Mouse (Mus musculus) midbrain, postnatal 0 days (tissue): ENCODE results near the gene Garnl3. TPM values are rescaled to one million over a fixed set of nuclear protein-coding genes. Genes with fewer than 3 reads are reported as not detected.

Experiments used
- ATAC-seq: fragments of 200-750 bp; cut with Nextera tagmentation; 2 replicates; pipeline ENCODE4 v1.8.0; 2017; ENCODE audit warnings: moderate number of reproducible peaks, mild to moderate bottlenecking, moderate TSS enrichment, moderate library complexity; ENCODE audit not compliant: low FRiP score
- DNase-seq: peaks from one replicate; pipeline ENCODE4 v3.0.0-alpha.2; 2015; ENCODE audit warnings: low spot score
- H3K27ac ChIP-seq: fragments of 300-500 bp; sonication (generic); 2 replicates; pipeline ENCODE4 v1.5.1; 2014; ENCODE audit warnings: low read depth, mild to moderate bottlenecking, low read length, mixed read lengths
- H3K27me3 ChIP-seq: fragments of 300-500 bp; sonication (generic); 2 replicates; pipeline ENCODE4 v1.6.1; 2014; ENCODE audit warnings: low read length, control low read depth, mixed read lengths; ENCODE audit not compliant: insufficient read depth
- H3K36me3 ChIP-seq: fragments of 300-500 bp; sonication (generic); 2 replicates; pipeline ENCODE4 v1.6.1; 2014; ENCODE audit warnings: low read length, control low read depth, mixed read lengths; ENCODE audit not compliant: insufficient read depth
- H3K4me1 ChIP-seq: fragments of 300-500 bp; sonication (generic); 2 replicates; pipeline ENCODE4 v1.6.1; 2014; ENCODE audit warnings: mild to moderate bottlenecking, control low read depth, antibody characterized with exemption, low read length, mixed read lengths; ENCODE audit not compliant: insufficient read depth
- H3K4me2 ChIP-seq: fragments of 300-500 bp; sonication (generic); 2 replicates; pipeline ENCODE4 v1.6.1; 2014; ENCODE audit warnings: low read depth, mild to moderate bottlenecking, low read length, mixed read lengths; ENCODE audit not compliant: poor library complexity, severe bottlenecking
- H3K4me3 ChIP-seq: fragments of 300-500 bp; sonication (generic); 2 replicates; pipeline ENCODE4 v1.5.1; 2014; ENCODE audit warnings: low read depth, mild to moderate bottlenecking, low read length, moderate library complexity
- H3K9ac ChIP-seq: fragments of 300-500 bp; sonication (generic); replicated peaks from 2 replicates; pipeline ENCODE4 v1.6.1; 2014; ENCODE audit warnings: mild to moderate bottlenecking, low read length, moderate library complexity, mixed read lengths; ENCODE audit not compliant: poor library complexity, severe bottlenecking
- H3K9me3 ChIP-seq: fragments of 300-500 bp; sonication (generic); 2 replicates; pipeline ENCODE4 v1.6.1; 2016; ENCODE audit warnings: low read length, control low read depth
- CTCF ChIP-seq: IDR thresholded peaks from 2 replicates; pipeline ENCODE4 v1.5.1; 2016; ENCODE audit warnings: antibody characterized with exemption, mild to moderate bottlenecking
- WGBS: fragments of 180-500 bp; shearing (Covaris S2); extraction: QIAGEN DNeasy Blood & Tissue Kit; methylation state at CpG from one replicate; pipeline ENCODE4 v1.1.7; 2014; 5-methylcytosine and 5-hydroxymethylcytosine counted together
- polyA plus RNA-seq: library from polyadenylated mRNA; unstranded; fragments of >200 nt; fragmentation: Nextera tagmentation; extraction: Ambion mirVana; gene quantifications from 2 replicates; pipeline ENCODE4 v1.2.1, GENCODE M21; 2015
- total RNA-seq: library from RNA; depleted of rRNA; stranded (reverse); fragments of >200 nt; gene quantifications from 2 replicates; pipeline ENCODE4 v1.2.3, GENCODE M21; 2014

The Garnl3 gene
- total and polyA plus RNA-seq, 2 experiments from 2014 or later = 77.1 to 134 TPM

DNA sequence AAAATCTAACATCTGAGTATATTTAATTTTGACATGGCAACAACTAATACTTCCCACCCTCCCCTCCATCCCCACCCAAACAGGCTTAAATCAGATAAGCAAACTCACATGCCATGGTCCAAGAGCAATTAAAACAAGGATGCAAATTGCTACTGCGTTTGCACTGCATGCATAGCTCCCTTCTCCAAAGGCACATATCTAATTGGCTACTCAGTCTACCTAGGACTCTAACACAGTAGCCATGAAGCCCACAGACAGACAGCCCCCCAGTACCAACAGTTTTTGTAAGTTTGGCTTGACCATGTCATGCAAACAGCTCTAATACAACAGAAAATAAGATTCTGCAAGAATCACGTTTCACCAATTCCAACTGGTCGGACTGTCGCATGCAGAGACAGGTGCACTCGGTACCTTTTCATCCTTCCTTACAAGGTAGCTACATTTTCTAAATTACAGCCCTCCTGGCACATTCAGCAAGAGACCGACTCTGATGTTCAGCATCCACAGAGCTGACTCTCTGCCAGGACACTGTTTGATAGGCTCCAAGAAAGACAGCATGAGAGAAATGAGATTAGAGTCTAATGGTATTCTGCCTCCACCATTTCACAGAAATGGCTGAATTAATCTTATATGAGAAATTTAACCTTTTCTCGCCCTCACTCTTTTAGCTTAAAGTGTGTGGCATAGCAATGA lies 44.6 kb downstream of the Garnl3 start:
- no peaks in the 10 kb centered on the region for H3K9me3 ChIP-seq
- peak overlapping the region; percentile 42 for H3K4me2 ChIP-seq
- 47% methylated on average over 7 of the region's 7 CpGs for WGBS
- H3K4me1 ChIP-seq = no peaks in the 10 kb centered on the region
- H3K27ac ChIP-seq = peak overlapping the region; percentile 75
- DNase-seq (peak; percentile 42), ATAC-seq (0 out of 2 replicates have a peak, but pooled peaks have one; percentile 31)
- no peak for TF ChIP-seq CTCF
- H3K4me3 ChIP-seq = peak overlapping the region; percentile 31
- H3K36me3 ChIP-seq = no peaks in the 10 kb centered on the region
- peak overlapping the region; percentile 39; the same call in 1 of the 2 replicates for H3K9ac ChIP-seq
- H3K27me3 ChIP-seq = no peaks in the 10 kb centered on the region

- DNase-seq = peak; percentile 27
- WGBS = 24% methylated on average over 7 of the region's 7 CpGs
- H3K4me1 ChIP-seq = no peaks in the 10 kb centered on the region
Observed at GRCm38 (mm10) chr2:33086016-33086596, 45.3 kb downstream of the Garnl3 start.

GRCm38 (mm10) chr2:33084221-33084620 lies 47.2 kb downstream of the Garnl3 start:
- no peak for ATAC-seq

More at GRCm38 (mm10) chr2:33086016-33086596, 45.3 kb downstream of the Garnl3 start:
- no peak for ATAC-seq
- Histone ChIP-seq H3K36me3 (no peaks in the 10 kb centered on the region), H3K9me3 (no peaks in the 10 kb centered on the region), H3K27ac (peak overlapping the region; percentile 75), H3K27me3 (no peaks in the 10 kb centered on the region), H3K4me2 (peak overlapping the region; percentile 42), H3K4me3 (peak overlapping the region; percentile 31), H3K9ac (peak overlapping the region; percentile 50; the same call in 1 of the 2 replicates)
- TF ChIP-seq CTCF = no peak

DNA sequence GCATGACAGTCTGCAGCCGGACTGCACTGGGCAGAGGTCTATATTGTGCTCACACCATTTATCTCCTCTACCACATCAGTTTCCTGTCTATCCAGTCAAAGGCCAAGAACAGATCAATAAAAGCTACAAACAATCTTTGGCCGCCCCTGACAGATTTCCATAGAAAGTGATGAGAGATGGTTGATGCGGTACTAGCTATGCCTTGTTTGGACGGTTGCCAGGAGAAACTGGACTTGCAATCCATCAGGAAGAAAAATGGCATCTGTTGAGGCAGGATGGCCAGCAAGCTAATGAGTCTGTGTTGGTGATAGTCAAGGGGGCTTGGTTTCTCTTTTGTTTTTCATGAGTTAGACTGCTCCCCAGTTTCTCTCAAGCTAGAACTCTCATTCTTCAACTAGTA lies 51.3 kb downstream of the Garnl3 start:
- H3K4me3 ChIP-seq = no peak overlapping the region
- H3K4me2 ChIP-seq = no peak overlapping the region
- no peaks in the 10 kb centered on the region for H3K36me3 ChIP-seq
- H3K27ac ChIP-seq = no peak overlapping the region
- no peaks in the 10 kb centered on the region for H3K4me1 ChIP-seq
- WGBS = 67% methylated on average over 4 of the region's 4 CpGs
- peak; percentile 48 for DNase-seq
- no peaks in the 10 kb centered on the region for H3K9me3 ChIP-seq
- H3K9ac ChIP-seq = no peak overlapping the region
- no peak for ATAC-seq
- TF ChIP-seq CTCF = no peak
- H3K27me3 ChIP-seq = no peaks in the 10 kb centered on the region

More at GRCm38 (mm10) chr2:33084221-33084620, 47.2 kb downstream of the Garnl3 start:
- H3K36me3 ChIP-seq = no peaks in the 10 kb centered on the region
- no peak overlapping the region for H3K27ac ChIP-seq
- no peak for DNase-seq
- no peak overlapping the region for H3K4me3 ChIP-seq
- WGBS = 96% methylated on average over 3 of the region's 3 CpGs
- no peaks in the 10 kb centered on the region for H3K9me3 ChIP-seq
- no peak overlapping the region for H3K9ac ChIP-seq
- TF ChIP-seq CTCF = no peak
- H3K4me1 ChIP-seq = no peaks in the 10 kb centered on the region
- H3K4me2 ChIP-seq = no peak overlapping the region
- H3K27me3 ChIP-seq = no peaks in the 10 kb centered on the region

GRCm38 (mm10) chr2:33077252-33077651 lies 54.2 kb downstream of the Garnl3 start:
- ATAC-seq (no peak), DNase-seq (peak; percentile 39)
- Histone ChIP-seq H3K27ac (no peak overlapping the region), H3K4me2 (no peak overlapping the region), H3K27me3 (no peaks in the 10 kb centered on the region), H3K4me3 (no peak overlapping the region), H3K9me3 (no peaks in the 10 kb centered on the region), H3K4me1 (no peaks in the 10 kb centered on the region), H3K36me3 (peaks cover 2% of the 10 kb centered on the region; the same call in 1 of the 2 replicates), H3K9ac (no peak overlapping the region)
- peak; percentile 62 for TF ChIP-seq CTCF
- WGBS = 50% methylated on average over 3 of the region's 3 CpGs

- Histone ChIP-seq H3K4me3 (no peak overlapping the region), H3K27me3 (no peaks in the 10 kb centered on the region), H3K9ac (no peak overlapping the region), H3K4me2 (no peak overlapping the region), H3K9me3 (no peaks in the 10 kb centered on the region), H3K36me3 (peaks cover 4% of the 10 kb centered on the region; the same call in 1 of the 2 replicates), H3K27ac (no peak overlapping the region), H3K4me1 (no peaks in the 10 kb centered on the region)
- DNase-seq = no peak
- WGBS = 26% methylated on average over 2 of the region's 2 CpGs
- ATAC-seq = no peak
- TF ChIP-seq CTCF = no peak
Observed at GRCm38 (mm10) chr2:33074931-33075330, 56.5 kb downstream of the Garnl3 start.
